Mouse (Mus musculus): ENCODE results near the gene Ppy.

Ppy gene

DNA sequence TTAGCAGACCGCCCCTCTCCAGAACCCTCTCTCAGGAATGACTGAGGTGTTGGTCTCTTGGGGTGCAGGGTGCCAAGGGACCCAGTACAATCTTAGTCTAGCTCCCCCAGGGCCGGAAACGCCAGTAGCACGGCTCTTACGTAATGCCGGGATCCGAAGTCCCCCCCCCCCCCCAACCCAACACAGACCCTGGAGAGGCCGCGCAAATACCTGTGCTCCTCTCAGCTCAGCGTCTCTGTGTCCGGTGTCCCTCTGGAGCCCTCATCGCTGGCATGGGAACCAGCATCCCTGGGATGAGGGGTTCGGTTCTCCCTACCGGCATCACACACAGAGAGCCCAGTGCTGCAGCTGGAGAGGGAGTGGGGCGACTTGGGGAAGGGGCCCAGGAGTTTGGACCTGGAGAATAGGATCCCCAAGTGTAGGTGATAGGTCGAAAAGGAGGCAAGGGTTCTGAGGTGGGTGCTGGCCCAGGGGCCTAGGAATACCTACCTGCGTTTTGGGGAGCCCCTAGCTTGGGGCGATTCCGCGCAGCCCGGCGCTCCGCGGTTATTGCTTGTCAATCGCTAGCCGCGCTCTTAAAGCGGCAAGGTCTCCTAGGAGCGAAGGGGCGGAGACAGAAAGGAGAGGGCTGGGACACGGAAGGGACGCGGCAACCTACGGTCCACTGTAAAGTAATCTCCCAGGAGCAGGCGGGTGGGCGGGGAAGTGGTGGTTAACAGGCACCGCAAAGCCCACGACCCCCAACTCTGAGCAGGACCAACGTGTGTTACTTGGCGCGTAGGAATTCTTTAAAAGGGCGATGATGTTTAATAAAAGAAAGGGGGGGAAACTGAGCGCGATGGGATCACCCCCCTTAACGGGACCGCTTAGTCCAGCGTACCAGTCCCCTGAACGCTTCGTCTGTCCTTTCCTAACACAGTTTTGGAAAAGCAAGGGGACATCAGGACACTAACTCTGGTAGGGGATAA, 12.9 kb downstream of the Ppy start, which contains the start of gene Mpp2:
Gene Mpp2, minus strand, starts transcription at position 585 of the 968 bp plus-strand sequence.
- DNase-seq, result peak; percentile 72

DNA sequence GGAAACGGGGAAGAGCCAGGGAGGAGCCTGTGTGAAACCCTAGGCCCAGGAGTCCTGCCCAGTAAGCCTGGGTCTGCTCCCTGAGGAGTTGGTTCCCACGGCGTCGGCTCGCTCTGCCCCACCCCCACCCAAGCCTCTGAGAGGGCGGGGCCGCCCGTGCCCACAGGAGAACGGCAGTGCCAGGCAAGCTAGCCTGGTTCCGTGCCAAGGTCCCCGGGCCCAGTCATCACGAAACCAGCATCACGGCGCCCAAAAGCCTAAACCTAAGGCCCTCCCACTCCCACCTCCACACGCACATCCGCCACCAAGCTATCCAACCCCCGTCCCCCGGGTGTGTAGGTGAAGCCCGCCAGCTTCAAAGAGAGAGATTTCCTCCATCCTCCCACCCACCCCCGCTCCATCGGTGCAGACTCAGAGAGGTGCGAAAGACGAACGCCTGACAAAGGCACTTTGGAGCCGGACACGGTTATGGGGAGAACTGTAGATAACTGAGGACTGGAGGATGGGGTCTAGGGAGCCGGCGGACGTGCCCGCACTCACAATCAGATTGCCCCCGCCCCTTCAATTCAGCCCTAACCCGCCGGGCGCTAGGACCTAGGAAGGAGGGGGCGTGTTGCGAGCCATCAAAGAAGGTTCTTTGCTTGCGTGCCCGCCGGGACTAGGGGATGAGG, 13.9 kb downstream of the Ppy start:
- DNase-seq, result peak; percentile 76

DNA sequence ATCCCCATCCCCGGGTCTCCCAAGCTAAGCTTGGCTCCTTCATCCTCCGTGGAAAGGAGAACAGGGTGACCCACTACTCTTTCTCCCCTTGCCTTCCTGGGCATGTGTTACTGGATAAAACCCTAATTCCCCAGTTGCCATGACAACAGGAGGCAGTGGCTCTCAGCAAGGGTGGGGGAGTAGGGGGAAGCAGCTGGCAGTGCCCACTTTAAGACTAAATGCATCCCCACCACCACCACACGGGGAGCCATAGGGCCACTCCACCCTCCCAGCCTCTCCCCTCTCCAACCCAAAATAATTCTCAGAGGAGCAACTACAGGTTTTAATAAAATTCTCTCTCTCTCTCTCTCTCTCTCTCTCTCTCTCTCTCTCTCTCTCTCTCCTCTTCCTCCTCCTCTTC, 14.8 kb downstream of the Ppy start:
- DNase-seq, result no peak

DNA sequence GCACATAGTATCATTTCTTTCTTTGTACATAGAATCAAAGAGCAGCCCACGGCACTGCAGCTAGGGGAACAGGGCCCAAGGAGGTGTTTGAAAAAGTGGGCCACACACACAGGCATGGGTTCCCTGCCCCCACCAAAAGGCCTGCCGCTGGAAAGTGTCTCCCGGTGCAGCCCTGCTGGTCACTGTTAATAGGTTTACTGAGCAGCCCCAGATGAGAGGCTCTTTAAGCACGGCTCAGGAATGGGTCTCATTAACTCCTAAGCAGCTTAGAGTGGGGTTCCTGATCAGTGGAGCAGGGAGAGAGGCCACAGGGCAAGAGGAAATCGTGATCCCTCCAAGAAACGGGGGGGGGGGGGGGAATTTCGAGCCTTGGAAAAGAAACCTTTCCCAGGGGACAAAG, 17.0 kb downstream of the Ppy start:
- DNase-seq, result no peak

DNA sequence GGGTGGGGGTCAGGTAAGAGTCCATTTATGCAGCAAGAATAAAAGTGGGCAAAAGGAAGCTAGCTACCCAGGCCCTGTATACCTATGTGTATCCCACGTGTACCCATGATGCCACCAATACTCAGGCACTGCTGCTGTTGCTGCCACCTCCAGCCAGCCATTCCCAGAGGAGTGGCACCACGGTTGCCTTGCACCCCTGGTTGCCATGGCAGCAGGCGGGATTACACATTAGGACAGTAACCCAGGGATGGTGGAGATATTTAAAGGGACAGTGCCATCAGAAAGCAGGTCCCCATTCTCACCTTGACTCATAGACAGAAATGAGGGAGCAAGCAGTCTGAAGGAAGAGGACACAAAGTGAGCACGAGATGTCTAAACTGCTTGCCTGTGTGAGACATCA, 17.9 kb downstream of the Ppy start:
- no peak for DNase-seq

DNA sequence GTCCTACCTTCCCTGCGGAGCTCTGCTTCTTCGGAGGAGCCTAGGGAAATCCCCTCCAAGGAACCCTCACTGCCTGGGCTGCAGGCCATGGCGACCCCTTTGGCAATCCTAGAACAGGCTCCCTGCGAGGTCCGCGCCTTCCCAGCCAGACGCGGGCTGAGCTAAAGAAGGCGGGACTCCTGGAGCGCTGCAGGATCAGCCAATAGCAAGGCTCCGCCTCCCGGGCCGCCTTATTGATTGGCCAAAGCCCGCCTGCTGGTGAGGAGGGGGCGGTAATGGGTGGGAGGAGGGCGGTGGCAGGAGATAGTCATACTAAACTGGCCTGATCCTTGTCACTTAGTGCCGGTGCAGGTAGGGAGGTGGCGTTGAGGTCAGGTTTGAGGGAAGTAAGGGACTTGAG, 18.8 kb downstream of the Ppy start:
- DNase-seq, result peak; percentile 55

DNA sequence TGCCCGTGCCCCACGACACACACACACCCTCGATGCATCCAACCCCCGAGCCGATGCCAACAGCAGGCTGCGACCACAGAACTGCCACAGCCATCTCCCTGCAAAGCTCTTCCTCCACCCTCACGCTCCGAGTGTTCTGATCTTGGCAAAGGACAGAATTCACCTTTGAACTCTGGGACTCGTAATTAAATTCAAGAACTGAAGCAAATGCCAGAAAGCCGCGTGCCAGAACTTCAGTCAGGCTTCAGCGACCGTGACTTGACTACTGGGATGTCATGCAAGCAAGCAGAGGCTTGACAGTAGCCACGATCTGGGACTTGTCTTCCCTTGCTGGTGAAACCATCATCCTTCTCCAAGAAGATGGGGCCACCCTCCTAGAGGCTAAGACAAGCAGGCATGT, 27.4 kb downstream of the Ppy start:
- no peak for DNase-seq

DNA sequence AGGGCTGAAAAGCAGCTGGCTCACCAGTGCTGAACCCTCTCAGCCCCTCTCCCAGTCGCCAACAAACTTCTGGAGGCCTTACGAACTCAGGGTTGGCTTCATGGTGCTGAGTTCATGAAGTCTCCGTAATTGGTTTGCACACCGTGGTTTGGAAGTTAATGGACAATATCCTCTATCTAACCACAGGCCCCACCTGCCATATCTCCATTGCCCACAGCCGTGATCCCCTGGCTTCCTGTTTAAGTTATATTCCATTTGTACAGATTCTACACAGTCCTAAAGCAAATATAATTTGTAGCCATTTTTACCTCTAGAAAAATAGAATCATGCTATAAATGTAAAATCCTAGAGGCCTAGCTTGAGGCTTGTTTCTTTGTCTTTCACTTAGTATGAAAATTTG, 28.4 kb downstream of the Ppy start:
- no peak for DNase-seq

DNA sequence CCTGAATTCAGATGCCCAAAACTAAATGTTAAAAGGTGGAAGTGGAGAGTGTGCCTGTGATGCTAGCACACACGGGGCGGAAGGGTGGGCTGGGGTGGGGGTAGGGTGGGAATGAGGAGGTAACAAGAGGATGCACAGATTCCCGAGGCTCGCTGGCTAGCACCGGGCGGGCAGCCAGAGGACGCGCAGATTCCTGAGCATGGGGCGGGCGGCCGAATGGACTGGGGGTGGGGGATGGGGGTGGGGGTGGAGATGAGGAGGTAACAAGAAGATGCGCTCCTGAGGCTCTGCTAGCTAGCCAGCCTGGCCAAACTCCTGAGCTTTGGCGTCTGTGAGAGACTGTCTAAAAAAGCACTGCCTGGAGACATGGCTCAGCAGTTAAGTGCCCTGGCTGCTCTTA, 30.7 kb downstream of the Ppy start:
- no peak for DNase-seq

DNA sequence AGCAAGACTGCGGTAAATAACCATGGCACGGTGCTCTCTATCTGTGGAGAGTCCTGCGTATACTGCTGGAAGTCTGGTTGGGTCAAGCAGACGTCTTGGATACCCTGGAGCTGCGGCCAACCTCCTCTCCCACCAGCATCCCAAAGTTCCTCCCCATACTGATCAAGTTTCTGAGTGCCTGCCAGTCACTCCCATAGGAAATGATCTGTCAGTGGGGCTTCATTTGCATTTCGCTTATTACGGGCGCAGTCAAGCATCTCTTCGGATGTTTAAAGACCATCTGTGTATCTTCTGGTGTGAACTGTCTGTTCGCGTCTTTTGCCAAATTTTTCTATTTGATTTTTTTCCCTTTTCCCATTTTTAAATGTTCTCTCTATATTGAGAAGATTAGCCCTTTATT, 31.5 kb downstream of the Ppy start:
- DNase-seq, result no peak

DNA sequence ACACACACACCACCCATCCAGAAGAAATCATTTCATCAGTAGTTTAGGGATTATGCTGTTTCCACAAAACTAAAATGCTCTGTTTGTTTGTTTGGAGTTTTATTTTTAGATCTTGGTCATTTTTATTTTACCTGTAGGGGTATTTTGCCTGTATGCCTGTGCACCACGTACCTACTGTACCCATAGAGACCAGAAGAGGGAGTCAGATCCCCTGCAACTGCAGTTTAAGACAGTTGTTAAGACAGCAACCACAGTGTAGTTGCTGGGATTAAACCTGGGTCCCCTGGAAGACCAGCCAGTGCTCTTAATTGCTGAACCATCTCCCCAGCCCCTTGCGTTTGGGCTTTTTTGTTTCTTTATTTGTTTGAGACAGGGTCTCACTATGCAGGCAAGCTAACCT, 32.1 kb downstream of the Ppy start:
- no peak for DNase-seq

DNA sequence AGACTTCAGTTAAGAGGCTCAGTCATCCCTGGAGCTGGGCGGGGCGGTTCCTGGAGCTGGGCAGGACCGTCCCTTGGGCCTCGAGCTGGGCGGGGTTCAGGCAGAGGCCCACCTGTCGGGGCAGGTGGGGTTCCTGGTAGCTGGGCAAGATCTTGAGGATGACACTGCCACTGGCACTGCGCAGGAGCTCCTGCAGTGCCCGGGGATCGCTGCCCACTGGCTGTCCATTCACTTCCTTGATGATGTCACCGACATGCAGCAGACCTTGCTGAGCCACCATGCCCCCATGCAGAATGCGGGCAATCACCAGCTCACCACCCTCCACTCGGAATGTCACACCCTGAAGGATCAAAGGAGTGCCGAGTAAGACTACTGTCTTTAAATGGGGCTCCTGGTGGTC, 38.0 kb downstream of the Ppy start:
- no peak for DNase-seq

DNA sequence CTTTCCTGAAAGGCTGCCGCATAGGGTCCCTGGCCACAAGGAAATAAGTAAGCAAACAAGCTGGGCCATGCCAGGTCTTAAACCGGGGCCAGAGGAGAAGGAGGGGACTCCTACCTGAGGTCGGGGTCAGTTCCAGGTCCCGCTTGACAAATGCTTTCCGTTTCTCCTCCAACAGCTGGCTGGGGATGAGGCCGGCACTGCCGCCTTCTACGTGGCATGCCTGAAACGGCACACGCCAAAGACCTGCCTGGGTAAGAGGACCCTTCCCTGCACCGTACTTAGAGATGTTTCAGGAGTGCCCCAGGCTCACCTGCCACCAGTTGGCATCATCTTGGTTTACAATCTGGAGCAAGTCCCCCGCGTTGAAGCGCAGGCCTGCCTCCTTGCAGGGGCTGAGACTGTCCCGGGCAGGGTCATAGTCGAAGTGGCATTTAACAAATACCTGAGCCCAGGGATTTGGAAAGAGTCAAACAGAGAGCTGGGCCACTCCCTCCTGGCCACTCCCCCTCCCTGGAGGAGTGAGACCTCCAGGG, 39.1 kb downstream of the Ppy start:
- peak; percentile 28 for DNase-seq

DNA sequence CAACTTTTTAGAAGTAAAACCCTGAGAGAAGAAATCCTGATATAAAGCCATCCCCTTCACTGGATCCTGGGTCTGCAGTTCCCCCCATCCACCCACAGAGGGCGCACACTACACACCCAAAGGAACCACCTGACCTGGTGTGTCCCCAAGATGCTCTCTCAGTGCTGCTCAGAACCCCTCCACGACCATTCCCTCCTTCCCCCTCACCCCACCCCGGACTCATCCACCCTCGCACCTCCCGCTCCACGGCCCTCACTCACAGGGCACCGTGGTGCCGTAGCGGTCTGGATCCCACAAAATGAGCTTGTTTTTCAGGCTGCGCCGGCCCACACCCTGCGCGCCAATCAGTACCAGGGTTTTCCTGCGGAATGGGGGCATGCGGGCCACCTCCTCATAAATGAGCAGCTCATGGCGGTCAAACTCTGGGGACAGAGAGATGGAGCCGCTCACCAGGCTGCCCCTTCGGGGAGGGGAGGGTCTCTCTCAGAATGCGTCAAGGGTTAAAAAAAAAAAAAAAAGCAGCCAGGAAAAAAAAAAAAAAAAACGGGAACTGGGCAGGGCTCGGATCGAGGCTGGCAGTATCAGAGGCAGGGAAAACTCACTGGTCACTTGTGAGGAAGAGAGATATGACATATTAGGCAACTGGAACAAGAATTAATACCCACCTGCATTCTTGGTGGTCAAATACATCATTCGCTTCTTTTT, 39.7 kb downstream of the Ppy start:
- peak; percentile 80 for DNase-seq

DNA sequence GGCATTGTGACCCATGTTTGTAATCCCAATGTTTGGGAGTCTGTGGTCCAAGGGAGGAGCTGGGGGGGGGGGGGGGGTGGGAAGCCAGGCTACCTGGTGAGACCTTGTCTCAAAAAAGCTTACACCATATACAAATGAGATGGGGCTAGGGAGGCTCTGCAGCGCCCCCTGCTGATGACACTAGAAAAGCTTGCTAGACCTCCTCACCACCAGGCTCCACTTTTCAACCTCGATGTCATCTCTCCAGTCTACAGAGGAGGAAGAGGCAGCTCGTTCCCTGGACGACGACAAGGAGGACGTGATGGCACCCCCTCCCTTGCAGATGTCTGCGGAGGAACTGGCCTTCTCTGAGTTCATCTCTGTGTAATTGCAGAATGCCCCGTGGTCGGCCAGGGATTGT, 47.3 kb downstream of the Ppy start:
- peak; percentile 67 for DNase-seq

DNA sequence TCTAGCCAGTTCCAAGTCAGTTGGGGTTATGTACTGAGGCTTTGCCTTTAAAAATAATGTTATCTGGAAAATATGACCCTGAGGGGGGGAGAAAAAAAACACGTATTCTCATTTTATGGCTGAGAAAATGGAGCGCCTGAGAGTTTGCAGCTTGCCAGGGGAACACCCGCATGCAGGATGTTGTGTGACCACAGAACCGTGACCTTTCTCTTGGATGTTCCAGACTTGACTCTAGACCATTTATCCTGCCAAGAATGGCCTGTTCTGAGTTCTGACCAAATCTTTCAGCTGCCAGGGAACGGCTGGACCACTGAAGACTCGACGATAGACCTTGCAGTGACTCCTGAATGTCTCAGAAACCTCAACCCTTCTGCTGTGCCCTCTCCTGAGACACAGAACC, 47.9 kb downstream of the Ppy start:
- DNase-seq, result no peak

DNA sequence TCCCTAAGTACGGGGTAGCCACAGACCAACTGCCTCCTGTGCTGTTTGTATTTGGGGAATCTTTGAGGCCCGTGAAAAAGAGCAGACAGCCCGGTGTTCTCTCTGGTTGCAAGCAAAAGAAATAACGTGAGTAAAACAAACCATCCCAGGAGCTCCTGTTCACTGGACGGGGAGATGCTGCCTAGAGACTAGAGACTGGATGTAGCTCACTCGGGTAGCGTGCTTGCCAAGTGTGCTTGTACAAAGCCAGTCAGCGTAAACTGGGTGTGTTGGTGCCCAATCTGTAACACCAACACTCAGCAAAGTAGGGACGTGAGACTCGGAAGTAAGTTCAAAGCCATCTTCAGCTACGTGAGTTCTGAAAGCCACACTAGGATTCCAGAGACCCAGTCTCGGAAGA, 48.4 kb downstream of the Ppy start:
- DNase-seq, result no peak

DNA sequence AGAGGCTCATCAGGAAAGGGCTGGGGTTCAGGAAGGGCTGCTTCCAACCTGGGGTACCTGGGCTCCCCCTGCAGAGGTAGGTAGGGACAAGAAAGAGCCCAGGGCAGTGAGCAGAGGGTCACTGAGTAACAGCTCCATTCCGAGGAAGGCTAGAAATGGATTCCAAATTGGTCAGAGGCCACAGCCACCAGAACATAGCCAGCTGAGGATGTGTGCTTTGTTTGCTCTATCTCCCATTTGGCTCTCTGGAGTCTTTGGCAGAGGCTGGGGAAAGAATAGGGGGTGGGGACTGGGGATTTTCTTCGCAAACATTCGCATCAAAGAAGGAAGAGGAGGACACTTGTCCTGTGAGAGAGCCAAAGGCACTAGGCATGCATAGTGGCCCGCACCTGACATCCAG, 49.2 kb downstream of the Ppy start:
- no peak for DNase-seq

DNA sequence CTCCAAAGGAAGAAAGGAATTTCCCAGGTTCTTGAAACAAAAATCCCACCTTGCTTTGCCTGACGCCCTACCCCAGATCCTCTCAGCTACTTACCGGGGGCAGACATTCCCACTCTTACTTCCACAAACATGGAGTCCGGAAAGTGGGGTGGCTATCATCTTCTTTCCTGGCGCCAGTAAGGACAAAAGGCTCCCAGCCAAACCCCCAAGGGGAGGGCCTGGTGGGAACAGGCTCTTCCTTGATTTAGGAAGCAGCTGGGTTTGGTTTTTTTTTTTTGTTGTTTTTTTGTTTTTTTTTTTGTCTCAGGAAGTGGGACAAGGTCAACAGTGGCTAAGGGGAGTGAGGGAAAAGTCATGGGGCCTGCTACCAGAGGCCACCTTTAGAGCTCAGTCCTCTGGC, 49.6 kb downstream of the Ppy start:
- no peak for DNase-seq

All from cerebellum, adult 11-12 months (tissue).